Mouse (Mus musculus): ENCODE results near the gene Tsga10ip.

- TF ChIP-seq CTCF (IDR thresholded peaks at IDR 0.05; ENCODE audit: borderline replicate concordance, control insufficient read depth, extremely low read depth, insufficient read depth, low read length, poor library complexity) (no peak), POLR2A (IDR thresholded peaks at IDR 0.05; ENCODE audit: control insufficient read depth, extremely low read depth, insufficient read depth, low read length, poor library complexity) (peak; percentile 61)
Observed at GRCm38 (mm10) chr19:5424782-5425741, 22.7 kb upstream of the Tsga10ip start, which contains the start of the genes Drap1 and AI837181.
